Mouse (Mus musculus): Measurements from ENCODE around the gene Clec4g.

Clec4g gene

GRCm38 (mm10) chr8:3679236-3679635 lies 41.2 kb downstream of the Clec4g start:
- DNase-seq (ENCODE audit: low spot score in 2 of 2): no peak

- no peak for DNase-seq (ENCODE audit: low spot score in 2 of 2)
Observed at GRCm38 (mm10) chr8:3678831-3679230, 41.6 kb downstream of the Clec4g start.

- no peak for DNase-seq (ENCODE audit: low spot score in 2 of 2)
Observed at GRCm38 (mm10) chr8:3676993-3677579, 43.4 kb downstream of the Clec4g start.

GRCm38 (mm10) chr8:3676131-3676992 lies 44.1 kb downstream of the Clec4g start, which contains the start of gene Trappc5:
Gene Trappc5 (plus strand): TSS chr8:3676299.
- peak; percentile 90 to 96 for DNase-seq (ENCODE audit: low spot score in 2 of 2)

GRCm38 (mm10) chr8:3674671-3675070 lies 45.8 kb downstream of the Clec4g start:
- no peak for DNase-seq (ENCODE audit: low spot score in 2 of 2)

DNA sequence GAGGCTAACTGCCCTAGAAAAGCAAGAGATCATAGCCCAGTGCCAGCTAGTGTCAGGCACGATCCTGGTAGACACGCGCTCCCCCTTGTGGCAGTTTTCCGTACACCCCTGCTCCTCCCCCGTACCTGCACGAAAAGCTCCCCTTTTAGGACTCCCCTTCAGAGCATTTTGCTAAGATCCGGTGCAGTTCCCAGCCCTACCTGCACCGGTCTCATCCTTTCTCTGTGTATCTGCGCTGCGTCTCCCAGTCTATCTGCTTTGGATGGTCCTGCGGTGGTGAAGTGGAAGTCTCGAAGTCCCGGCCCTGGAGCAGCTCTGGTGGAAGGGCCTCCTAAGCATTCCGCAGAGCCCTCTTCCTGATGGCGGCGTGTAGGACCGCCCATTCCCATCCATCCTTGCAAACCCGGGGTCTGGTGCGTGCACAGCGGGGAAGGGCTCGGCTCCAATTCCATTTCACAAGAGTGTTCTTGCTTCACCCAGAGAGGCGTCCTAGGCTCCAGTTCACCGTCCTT lies 48.4 kb downstream of the Clec4g start, which contains the start of gene Fcor:
TSS of gene Fcor (minus strand) at position 383 of the 512 bp plus-strand sequence.
- peak; percentile 69 to 85 for DNase-seq (ENCODE audit: low spot score in 2 of 2)

GRCm38 (mm10) chr8:3670388-3670787 lies 50.1 kb downstream of the Clec4g start:
- peak; percentile 50 to 51 for DNase-seq (ENCODE audit: low spot score in 2 of 2)

GRCm38 (mm10) chr8:3665507-3665906 lies 54.9 kb downstream of the Clec4g start, which contains the start of gene Mcemp1:
Gene Mcemp1 (plus strand): TSS chr8:3665754.
- no peak for DNase-seq (ENCODE audit: low spot score in 2 of 2)

DNA sequence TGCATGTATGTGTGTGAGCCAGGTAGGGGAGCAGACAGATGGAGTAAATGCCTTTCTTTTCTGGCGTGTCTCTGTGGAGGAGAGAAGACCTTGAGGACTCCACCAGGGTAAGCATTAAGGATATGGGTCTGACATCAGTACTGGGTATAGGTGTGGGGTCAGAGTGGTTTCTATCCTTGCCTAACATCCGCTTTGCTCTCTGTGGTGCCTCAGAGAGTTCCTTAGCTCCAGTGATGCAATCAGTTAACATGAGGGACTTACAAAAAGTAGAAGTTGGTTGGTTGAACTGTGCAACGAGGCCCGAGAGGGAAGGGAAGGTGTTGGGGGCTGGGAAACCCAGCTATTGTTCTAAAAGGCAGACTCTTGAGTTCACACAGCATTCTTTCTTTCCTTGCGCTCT lies 56.0 kb downstream of the Clec4g start:
- no peak for DNase-seq (ENCODE audit: low spot score in 2 of 2)

DNA sequence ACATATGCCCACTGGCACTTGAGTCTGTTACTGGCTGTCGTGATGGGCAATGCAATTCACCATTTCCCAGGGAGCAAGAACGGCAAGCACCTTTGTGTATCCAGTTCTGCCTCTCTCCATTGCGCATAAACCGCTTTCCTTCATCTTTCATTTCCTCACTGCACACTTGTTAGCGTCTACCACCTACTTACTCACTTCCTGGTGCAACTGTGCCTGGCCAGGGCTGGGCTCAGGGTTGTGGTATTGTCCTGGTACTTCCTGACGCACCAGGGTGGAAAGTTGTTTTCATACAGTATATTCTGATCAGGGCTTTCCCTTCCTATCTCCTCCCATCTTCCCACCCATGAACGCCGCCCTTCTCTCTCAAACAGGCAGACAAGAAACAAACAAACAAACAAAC lies 59.6 kb downstream of the Clec4g start:
- DNase-seq (ENCODE audit: low spot score in 2 of 2): no peak

All from natural killer cell, adult 2 months (primary cell).